Mouse (Mus musculus): ENCODE data around the gene Nxpe2. TPM values are rescaled to one million over a fixed set of nuclear protein-coding genes. Genes with fewer than 3 reads are reported as not detected.
"Not testable (repeated sequence)": the region's sequence is repeated elsewhere in the genome, so short reads cannot be mapped to it uniquely, and the experiment has no call there.

Gene Nxpe2
- 2.3 and 3.0 TPM in 2 replicates for polyA plus RNA-seq (2012; rRNA removed)

DNA sequence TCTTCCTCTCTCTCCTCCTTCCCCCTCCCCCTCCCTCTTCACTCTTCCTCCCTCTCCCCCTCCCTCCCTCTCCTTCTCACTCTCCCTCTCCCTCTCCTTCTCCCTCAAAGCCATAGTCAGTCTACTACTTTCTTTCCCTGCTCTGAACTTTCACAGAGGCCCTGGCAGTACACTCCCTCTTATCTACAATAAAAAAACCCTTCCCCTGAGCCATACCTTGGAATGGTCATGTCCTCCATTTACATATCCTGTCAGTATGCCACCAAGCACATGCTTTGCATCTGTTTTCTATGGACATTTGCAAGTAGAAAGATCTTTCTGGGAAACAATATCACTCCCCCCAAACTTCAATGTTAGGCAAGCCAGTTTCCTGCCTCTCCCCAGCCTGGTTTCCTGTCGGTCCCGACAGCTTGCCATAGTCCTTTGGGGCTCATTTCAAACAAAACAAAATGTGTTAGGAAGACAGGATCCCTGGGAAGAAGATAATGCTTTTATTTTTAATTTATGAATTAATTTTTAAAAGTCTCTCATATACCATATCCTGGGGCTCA, at the start of gene Nxpe2:
Gene Nxpe2 (minus strand): TSS at position 307 of the 551 bp plus-strand sequence.
- DNase-seq (ENCODE audit: low spot score), result no peak

DNA sequence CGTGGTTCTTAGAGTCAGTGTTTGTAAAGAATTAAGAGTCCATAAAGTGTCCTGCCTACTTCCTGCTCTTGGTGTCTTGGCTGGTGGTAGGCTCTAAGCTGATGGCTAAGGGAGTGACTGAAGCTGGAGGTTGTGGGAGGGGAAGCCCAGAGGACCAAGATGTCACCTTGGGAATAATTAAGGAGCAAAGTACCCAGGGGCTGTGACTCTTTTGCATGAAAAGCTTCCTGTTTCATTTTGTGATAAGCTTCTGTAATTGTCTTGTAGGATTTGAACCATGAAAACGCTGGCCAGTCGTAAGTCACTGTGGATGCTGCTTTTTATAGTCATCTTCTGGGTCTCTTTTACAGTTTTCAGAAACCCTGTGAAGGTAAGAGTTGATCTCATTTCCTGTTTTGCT, 36.7 kb upstream of the Nxpe2 start:
- DNase-seq (ENCODE audit: low spot score), result no peak

DNA sequence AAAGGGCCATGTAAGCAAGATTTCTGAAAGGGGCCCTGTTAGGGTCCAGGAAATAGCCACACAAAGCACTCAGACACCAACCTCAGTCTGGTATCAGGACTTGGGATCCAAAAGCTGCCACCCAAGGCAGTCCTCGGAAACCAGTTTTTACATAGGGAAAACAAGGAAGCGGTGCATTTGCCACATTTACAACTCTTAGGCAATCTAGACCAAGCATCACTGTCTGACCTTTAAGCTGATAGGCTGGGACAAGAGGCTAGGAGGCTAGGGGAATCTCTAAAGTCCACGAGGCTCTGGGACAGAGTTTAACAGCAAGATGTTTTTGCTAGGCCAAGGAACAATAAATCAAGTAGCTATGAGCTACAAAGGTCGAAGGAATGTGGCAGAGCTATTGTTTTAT, 35.2 kb upstream of the Nxpe2 start:
- no peak for DNase-seq (ENCODE audit: low spot score)

DNA sequence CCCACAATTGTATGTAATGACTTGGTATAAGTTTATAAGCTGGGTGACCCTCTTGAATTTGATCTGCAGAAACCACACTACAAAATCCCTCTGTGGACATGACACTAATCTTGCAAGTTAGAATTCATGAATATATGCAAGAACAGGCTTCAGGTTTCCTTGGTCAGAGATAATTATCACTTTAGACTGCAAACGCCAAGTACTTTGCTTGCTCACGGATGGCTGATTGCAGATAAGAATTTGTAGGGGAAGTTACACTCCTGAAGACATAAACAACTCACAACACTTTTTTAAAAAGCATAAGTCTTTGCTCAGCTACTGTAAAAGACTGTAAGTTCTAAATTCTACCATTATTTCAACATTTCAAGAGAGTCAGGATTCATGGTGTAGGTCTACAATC, 21.1 kb upstream of the Nxpe2 start:
- DNase-seq (ENCODE audit: low spot score), result no peak

DNA sequence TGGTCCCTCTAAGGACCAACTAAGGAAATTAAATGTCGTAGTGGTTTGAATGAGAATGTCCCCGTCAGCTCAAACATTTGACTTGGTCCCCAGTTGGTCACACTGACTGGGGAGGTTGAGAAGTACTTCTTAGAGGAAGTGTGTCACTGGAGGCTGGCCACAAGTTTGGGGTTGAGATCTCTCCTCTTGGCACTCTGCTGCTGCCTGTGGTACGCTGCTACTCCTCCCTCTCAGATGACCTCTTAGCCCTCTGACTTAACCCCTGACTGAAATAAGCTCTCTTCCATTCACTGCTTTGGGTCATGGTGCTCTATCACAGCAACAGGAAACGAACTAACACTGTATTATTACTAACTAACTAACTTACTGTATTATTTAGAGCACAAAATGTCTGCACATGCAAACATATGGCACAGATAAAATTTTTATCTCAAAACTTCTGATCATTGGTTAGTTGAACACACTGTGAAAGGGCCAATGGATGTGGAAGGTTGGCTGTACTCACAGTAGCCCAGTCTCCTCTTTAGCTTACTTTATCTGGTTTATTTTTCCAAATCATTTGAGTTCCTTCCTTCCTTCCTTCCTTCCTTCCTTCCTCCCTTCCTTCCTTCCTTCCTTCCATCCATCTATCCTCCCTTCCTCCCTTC, 20.1 kb upstream of the Nxpe2 start:
- no peak for DNase-seq (ENCODE audit: low spot score)

DNA sequence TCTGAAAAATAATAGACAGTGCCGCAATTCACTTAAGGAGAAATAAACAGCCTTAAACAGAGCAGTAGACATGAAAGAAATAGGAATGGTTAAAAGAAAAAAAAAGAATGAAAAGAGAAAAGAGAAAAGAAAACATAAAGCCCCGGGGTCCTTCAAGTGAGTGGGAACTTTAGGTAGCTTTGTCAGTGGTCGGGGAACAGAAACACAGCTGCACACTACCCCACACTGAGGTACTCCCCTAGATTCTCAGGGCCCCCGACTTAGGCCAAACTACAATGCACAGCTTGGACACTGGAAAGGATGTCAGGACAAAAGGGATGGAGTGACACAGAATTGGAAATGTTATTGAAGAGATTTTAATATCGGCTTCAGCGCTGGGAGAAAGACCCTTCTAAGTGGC, 9.5 kb upstream of the Nxpe2 start:
- no peak for DNase-seq (ENCODE audit: low spot score)

DNA sequence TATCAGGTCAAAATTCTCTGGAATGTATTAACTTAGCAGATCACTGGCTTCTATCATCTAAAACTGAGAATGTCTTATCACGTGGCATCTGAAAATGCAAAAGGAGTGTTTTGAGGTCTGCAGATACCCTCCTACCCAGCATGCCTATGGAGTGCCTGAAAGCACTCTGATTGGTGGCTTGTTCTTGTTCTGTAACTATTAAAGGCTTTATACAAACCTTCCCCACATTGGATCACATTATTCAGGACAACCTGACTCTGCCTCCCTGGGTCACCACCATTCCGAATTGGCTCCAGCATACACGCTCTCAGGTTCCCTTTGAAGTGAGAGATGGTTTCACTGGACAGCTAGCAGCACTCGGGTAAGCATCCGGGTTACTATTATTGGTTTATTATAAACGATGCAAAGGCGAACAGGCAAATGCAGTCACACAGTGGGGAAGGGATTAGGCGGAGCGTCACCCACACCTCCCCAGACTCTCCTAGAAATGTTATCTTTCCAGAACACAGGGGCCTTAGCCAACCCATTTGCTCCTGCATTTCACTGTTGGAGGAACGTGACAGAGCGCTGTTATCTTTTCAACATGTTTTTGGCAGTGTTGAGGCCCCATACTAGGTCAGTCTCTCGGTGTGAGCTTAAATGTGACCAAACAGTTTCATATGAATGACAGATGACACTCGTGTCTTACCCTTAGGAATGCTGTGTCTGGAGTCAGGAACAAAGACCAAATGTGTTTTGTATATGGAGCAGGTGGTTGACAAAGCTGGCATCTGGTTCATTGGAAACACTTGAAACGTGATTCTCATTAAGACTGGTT, 8.8 kb upstream of the Nxpe2 start:
- DNase-seq (ENCODE audit: low spot score), result no peak

DNA sequence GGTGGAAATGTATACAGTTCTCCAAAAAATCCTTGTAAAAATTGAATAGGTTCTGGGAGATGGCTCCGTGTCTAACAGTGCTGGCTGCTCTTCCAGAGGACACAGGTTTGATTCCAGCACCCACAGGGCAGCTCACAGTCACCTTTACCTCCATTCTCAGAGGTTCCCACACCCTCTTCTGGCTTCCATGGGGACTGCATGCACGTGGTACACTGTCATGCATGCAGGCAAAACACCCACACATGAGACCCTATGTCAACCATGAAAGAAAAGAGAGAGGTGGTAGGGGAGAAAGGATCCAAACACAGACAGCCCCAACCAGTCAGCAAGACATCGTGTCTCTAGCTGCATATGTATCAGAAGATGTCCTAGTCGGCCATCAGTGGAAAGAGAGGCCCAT, 7.6 kb upstream of the Nxpe2 start:
- DNase-seq (ENCODE audit: low spot score), result no peak

DNA sequence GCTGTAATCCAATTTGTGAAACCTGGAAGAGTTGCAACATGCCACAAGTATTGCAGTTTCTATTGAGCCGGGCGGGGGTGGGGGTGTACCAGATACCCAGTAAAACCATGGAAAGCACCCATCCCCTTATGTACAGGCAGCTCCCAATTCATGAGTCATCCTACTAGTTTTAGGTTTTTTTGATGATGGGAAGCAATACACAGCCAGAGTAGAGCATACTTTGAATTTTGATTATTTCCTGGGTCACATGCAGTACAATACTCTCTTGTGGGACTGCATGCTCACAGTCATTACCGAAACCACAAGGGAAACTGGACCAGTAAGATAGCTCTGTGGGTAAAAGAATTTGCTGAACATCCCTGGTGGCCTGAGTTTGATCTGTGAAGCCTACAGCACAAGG, 3.8 kb upstream of the Nxpe2 start:
- DNase-seq (ENCODE audit: low spot score), result no peak

DNA sequence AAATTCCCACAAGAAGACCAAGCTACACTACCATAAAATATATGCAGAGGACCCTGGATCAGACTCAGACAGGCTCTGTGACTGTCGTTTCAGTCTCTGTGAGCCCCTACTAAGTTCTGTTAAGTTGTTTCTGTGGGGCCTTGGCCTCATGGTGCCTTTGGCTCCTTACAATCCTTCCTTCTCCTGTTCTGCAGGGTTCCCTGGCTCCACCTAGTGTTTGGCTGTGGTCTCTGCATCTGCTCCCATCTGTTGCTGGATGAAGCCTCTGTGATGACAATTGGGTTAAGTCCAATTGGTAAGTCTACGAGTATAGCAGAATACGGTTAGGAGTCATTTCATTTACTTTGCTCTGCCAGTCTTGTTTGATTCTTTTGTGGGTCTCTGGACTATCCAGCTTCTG, 1.5 kb upstream of the Nxpe2 start:
- no peak for DNase-seq (ENCODE audit: low spot score)

DNA sequence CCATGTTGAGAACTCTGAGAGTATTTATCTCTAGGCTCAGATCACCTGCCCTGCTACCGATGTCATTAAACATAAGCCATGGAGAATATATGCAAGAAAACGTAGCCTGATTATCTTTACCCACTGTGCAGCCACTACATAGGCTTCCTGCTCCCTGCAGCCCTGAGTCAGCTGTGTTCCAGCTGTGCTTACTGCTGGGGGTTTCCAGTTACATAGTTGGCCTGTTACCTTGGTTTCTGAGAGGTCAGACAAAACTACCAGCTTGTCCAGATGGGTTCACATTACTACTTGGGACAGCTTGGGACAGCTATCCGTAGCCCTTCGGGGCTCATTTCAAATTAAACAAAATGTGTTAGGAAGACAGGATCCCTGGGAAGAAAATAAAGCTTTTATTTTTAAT, 868 bp upstream of the Nxpe2 start:
- DNase-seq (ENCODE audit: low spot score), result no peak

DNA sequence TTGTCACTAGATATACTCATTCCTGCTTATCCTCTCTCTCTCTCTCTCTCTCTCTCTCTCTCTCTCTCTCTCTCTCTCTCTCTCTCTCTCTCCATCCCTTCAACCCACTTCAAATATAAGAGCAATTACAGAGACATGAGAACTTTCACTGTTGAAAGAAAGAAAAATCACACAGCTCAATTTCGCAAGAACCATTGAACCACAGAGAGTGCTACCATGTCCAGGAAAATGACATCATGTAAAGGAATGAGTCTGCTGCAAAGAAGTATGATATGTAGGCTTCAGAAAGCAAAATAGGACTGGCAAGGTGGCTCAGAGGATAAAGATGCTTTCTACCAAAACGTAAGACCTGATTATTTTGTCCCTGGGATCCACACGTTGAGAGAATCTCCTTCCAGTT, 7.4 kb downstream of the Nxpe2 start:
- DNase-seq (ENCODE audit: low spot score), result no peak

DNA sequence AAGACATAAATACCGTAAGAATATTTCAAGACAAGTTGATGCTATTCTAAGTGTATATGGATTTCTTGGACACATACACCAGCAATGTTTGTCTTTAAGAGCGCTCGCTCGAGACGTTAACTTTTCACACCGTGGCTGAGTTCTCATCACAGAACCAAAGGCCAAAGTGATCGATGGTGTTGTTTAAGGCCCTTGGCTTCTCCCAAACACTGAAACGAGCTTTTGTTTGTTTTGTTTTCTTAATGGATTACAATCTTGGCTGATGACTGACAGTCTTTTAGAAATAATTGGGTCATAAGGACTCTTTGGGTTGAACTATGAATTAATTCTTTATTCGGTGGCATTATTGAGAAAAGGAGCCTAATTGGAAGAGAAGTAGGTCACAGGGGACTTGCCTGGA, 7.8 kb downstream of the Nxpe2 start:
- no peak for DNase-seq (ENCODE audit: low spot score)

DNA sequence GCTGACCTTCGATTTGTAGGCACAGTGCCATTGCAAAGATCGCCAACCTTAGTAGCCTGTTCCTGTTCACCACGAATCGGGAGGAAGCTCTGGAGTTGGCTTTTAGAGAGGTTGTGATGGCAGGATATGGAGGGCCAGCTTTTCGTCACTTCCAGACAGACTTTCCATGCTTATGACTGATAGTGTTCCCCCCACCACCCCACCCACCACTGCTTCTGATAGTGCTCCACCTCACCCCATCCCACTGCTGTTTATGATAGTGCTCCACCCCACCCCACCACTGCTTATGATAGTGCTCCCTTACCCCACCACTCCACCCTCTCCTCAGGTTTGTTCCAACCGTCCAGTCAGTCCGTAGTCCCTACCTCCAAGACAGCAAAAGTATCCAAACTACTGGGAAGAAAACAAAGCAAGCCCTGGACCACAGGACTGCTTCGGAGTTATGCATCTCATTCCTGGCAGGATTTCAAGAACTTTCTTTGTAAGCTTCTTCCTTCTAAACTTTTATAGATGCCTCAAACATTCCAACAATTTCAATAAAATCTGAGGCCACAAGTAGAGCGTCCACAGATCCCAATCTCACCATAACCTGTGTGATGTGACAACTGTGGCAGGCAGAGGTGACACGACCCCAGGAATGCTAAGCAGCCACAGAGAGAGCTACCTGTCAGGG, 12.4 kb downstream of the Nxpe2 start:
- DNase-seq (ENCODE audit: low spot score), result no peak

DNA sequence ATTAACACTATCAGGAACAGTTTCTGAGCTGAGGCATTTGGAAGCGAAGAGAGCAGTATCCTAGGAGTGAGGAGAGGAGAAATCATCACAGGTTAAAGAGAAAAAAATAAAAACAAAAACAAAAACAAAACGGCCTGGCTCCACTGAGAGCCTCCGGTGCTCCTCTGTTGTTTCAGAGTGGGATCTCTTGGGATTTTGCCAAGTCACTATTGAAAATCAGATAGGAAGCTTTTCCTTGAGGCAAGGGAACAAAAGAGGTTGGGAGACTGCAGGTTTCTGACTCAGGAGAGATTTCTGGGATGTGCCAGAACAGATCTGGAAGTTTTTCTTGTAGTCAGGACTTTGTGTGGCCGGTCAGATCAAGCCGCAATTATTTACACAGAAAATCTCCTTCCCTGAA, 13.7 kb downstream of the Nxpe2 start:
- DNase-seq (ENCODE audit: low spot score), result no peak

DNA sequence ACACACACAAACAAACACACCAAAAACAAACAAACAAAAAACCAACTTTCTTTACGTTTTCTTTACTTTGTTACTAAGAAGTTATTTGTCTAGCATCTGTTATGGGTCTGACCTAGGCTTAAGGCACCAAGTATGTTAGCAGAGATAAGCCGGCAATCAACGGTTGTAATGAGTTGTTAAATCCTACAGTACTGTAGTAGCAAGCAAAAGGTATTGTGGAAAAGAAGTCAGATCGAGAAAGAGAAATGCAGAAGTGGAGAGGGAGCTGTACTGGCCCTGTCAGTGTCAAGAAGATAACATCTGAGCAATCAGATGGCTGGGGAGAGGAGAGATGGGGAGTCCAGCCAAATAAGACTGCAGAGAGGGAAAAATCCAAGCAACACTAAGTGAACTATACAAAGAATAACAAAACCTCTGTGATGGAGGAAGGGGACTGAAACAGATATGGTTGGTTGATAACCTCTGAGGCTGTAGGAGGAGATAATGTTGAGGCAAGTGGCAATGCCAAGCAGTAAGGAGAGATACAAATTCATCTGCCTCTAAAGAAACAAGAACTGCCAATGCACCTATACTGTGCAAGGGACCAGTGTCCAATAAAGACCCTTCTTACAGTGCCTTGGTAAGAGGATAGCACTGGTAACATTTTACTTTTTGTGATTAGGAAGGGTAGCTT, 14.3 kb downstream of the Nxpe2 start:
- DNase-seq (ENCODE audit: low spot score), result no peak

DNA sequence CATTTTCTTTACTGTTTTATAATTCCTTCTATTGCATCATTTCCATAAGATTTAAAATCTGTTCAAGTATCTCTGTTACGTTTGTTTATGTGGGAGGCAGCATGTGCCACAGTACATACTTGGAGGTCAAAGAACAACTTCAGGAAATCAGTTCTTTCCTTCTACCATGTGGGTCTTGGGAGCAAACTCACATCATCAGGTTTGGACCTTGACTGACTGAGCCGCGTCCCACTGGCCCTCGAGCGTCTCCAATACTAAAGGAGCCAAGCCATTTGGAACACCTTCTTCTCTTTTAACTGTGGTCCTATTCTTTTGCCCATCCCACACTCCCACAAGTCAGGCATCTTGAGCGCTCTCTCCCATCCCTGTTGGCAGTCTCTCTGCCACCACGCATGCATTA, 23.7 kb downstream of the Nxpe2 start:
- DNase-seq (ENCODE audit: low spot score), result no peak

DNA sequence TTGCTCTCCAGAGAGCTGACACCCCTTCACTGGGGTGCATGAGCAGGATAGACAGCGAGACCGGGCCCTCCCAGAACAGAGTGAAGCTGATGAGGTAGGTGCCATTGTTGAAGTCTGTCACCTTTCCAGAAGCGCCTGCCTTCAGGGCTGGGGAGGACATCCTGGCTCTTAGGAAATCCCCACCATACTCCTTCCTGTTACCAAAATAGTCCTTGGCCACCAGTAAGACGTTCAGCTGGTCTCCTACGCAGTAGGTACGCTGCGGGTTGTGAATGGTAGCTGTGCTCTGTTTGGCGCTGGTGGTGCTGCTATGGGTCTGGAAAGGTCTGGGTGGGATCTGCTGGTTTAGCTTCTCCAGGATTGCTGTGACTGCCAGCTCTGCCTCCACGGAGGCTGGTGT, 26.9 kb downstream of the Nxpe2 start:
- DNase-seq (ENCODE audit: low spot score), result no peak

DNA sequence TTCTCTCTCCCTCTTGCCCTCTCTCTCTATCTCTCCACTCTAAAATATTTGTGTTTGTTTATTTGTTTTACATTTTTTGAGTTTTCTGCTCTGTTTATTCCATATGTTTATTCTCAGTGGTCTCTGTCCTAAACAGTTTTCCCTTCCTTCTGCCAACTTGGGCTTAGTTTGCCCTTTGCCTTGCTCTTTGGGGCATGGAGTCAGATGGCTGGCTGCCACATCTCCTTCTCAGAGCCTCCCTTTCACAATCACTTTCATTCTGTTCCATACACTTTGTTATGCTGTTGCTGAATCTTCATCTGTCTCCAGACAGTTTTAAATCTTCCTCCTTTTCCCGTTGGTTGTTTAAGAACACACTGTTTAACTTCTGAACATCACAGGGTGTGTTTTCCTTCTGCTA, 37.4 kb downstream of the Nxpe2 start:
- no peak for DNase-seq (ENCODE audit: low spot score)

DNA sequence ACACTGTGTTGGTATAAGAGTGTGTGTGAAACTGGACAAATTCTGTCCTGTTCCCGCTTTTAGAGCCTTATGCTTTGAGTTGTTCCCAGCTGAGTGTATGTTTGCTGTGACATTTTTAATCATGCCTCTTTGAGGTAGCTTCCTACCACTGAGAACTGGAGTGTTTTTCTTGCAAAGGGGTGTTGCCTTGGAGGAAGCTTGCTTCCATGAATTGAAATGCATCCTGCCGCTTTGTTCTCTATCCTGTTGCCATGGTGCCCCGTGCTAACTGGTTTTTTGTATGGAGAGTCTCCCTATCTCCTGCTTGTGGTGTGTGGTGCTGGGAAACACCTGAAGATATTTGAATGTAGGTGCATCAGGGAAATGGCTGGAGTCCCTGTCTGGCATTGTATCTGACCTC, 39.1 kb downstream of the Nxpe2 start:
- no peak for DNase-seq (ENCODE audit: low spot score)

DNA sequence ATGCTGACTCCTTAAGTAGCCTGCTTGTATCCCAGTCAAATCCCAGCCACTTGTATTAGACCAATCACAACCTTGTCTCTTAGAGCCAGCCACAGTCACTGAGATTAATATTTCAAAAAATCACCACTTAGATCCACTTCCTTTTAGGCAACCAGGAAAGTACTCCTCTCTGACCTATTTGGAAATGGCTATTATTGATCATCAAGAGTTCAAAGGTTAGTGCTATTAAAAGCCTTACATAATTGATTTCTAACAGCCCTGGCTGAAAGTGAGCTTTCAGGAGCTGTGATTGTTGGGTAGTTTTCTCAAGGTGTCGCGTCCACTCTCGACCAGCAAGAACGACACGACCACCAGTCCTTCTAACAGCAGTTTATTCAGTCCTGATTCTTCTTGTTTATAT, 42.0 kb downstream of the Nxpe2 start:
- no peak for DNase-seq (ENCODE audit: low spot score)

DNA sequence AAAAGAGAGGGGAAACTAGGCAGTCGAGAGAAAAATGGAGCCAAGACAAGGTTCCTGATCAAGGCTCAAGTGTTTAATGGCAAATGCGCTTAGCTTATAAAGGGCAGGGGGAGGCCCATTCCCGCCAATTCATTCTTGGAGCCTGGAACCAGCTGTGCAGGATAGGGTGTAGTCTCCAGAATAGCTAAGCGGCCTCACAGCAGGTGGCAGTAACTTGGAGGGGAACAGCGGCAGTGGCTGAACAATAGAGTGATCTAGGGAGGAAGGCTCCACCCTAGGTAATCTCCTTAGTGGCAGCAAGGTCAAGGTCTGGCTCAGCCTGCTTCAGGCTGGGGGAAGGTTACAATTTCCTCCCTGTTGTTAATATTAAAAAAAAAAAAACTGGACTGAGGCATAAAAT, 49.7 kb downstream of the Nxpe2 start:
- DNase-seq (ENCODE audit: low spot score), result not testable (repeated sequence)
